Mouse (Mus musculus) midbrain, embryonic 11.5 days (tissue): ENCODE measurements at regions not wholly inside any gene's neighbourhood (a gene's known extent, or its start where the extent isn't known, plus 50 kb on each side); places are given as distances from the start of the nearest gene placed in this dataset.
A peak's percentile ranks its signal among the peaks of the same experiment; 100 is the strongest.

Source experiments
- ATAC-seq: fragments of 200-750 bp; cut with Nextera tagmentation; 2 replicates; pipeline ENCODE4 v1.8.0; 2017; ENCODE audit warnings: moderate TSS enrichment, moderate library complexity; ENCODE audit not compliant: low FRiP score
- DNase-seq: peaks from one replicate; pipeline ENCODE4 v3.0.0; 2015; ENCODE audit warnings: low spot score; ENCODE audit errors: missing footprints
- H3K27ac ChIP-seq: fragments of 300-500 bp; sonication (generic); 2 replicates; pipeline ENCODE4 v1.5.1; 2014; ENCODE audit warnings: low read depth, low read length
- H3K27me3 ChIP-seq: fragments of 300-500 bp; sonication (generic); 2 replicates; pipeline ENCODE4 v1.6.1; 2014; ENCODE audit warnings: mild to moderate bottlenecking, low read length, moderate library complexity, mixed read lengths; ENCODE audit not compliant: control insufficient read depth, insufficient read depth
- H3K36me3 ChIP-seq: fragments of 300-500 bp; sonication (generic); 2 replicates; pipeline ENCODE4 v1.6.1; 2014; ENCODE audit warnings: mild to moderate bottlenecking, low read length, moderate library complexity, mixed read lengths; ENCODE audit not compliant: control insufficient read depth, insufficient read depth
- H3K4me1 ChIP-seq: fragments of 300-500 bp; sonication (generic); 2 replicates; pipeline ENCODE4 v1.6.1; 2014; ENCODE audit warnings: low read length; ENCODE audit not compliant: control insufficient read depth, insufficient read depth
- H3K4me2 ChIP-seq: fragments of 300-500 bp; sonication (generic); 2 replicates; pipeline ENCODE4 v1.6.1; 2014; ENCODE audit warnings: mild to moderate bottlenecking, moderate library complexity
- H3K4me3 ChIP-seq: fragments of 300-500 bp; sonication (generic); 2 replicates; pipeline ENCODE4 v1.5.1; 2014; ENCODE audit warnings: low read depth, low read length
- H3K9ac ChIP-seq: fragments of 300-500 bp; sonication (generic); 2 replicates; pipeline ENCODE4 v1.6.1; 2014; ENCODE audit warnings: low read length
- H3K9me3 ChIP-seq: fragments of 300-500 bp; sonication (generic); 2 replicates; pipeline ENCODE4 v1.6.1; 2016; ENCODE audit warnings: low read length; ENCODE audit not compliant: control insufficient read depth
- WGBS: fragments of 180-500 bp; shearing (Covaris S2); extraction: QIAGEN DNeasy Blood & Tissue Kit; methylation state at CpG from one replicate; pipeline ENCODE4 v1.1.7; 2014; 5-methylcytosine and 5-hydroxymethylcytosine counted together

DNA sequence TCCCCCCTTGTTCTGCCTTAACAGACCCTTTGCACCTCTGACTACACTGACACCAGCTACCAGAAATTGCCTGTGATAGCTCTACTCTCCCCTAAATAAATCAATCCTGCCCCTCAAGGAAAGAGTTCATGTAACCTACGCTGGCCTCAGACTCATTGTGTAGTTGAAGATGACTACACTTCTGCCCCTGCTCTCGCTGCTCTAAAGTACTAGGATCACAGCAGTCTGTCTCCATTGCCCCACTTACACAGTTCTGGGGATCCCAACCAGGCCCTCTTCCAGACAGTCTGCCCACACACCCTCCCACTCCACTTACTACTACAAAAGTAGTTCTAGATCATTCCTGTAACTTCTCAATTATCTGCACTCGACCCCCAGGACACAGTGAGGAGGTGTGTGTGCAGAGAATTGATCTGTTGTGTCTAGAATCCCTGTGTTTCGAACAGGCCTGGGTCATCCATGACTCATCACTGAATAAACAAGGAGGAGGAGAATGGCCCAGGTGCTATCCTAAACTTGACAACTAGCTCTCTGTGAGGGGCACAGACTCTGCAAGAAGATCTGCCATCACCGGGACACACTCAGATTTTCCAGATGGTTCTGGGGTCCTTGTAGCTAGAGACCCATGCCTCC, 160.1 kb upstream of the Dynlrb2 start:
- H3K27me3 ChIP-seq: no peaks in the 10 kb centered on the region
- no peak for DNase-seq
- no peak overlapping the region for H3K4me3 ChIP-seq
- H3K9ac ChIP-seq: no peak overlapping the region
- H3K36me3 ChIP-seq: no peaks in the 10 kb centered on the region
- no peaks in the 10 kb centered on the region for H3K4me1 ChIP-seq
- no peak overlapping the region for H3K27ac ChIP-seq
- WGBS: 85% methylated on average over 5 of the region's 5 CpGs
- H3K4me2 ChIP-seq: no peak overlapping the region
- no peak for ATAC-seq
- H3K9me3 ChIP-seq: no peaks in the 10 kb centered on the region

DNA sequence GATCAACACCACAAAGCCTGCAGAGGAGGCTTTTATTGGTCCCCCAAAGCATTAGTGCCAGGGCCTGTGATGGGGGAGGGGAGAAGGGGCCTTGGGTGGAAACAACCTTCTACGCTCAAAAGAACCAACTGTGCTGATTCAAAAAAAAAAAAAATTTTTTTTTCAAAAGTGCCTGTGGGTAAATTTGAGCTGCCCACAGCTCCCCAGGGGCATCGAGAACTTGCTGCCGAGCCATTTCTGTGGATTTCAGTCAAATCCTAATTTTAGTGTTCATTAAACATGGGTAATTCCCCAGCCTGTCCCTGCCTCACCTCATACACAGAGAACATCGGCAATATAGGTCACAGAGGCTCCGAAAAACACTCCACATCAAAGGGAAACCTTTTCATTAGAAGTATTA, 161.2 kb upstream of the Dynlrb2 start:
- Histone ChIP-seq H3K4me3 (no peak overlapping the region), H3K36me3 (no peaks in the 10 kb centered on the region), H3K27ac (no peak overlapping the region), H3K27me3 (no peaks in the 10 kb centered on the region), H3K9me3 (no peaks in the 10 kb centered on the region), H3K9ac (no peak overlapping the region), H3K4me1 (no peaks in the 10 kb centered on the region), H3K4me2 (no peak overlapping the region)
- 87% methylated on average over 5 of the region's 5 CpGs for WGBS
- DNase-seq (no peak), ATAC-seq (no peak)

DNA sequence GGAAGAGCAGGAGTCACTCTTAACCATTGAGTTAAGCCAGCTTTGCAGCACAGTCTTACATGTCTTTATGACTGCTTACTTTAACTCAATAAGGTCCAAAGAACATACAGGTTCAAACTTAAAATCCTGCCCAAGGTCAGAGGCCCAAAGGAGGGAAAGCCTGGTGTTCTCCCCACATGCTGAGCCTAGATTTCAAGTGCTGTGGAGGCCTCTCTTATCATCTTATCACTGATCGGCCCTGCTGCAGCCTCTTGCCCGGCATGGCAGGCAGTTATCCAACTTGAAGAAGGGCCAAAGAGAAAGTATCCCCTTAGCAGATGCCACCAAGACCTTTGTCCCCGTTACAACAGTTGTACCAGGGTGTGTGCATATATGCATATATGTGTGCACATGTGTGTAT, 170.0 kb upstream of the Dynlrb2 start:
- Histone ChIP-seq H3K4me1 (no peaks in the 10 kb centered on the region), H3K36me3 (no peaks in the 10 kb centered on the region), H3K9me3 (no peaks in the 10 kb centered on the region), H3K4me2 (no peak overlapping the region), H3K9ac (no peak overlapping the region), H3K4me3 (no peak overlapping the region), H3K27ac (no peak overlapping the region), H3K27me3 (no peaks in the 10 kb centered on the region)
- 84% methylated on average over 3 of the region's 3 CpGs for WGBS
- ATAC-seq (no peak), DNase-seq (peak; percentile 80)

DNA sequence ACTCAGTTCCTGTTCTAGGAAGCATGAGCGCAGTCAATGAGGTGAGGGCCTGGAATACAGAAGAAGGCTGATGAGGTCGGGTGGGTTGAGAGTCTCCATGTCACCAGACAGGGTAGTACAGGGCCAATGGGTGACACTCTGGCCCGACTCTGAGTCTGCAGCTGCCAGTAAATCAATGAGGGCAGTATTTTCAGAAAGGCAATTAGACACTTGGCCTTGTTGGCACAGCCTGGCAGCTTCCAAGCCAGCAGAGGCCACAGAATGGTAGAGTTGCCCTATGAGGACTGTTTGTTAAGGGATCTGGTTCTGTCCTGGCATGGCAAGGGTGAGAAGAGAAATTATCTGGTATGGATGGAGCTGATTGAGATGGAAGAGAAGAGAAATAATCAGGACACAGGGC, 170.7 kb upstream of the Dynlrb2 start:
- H3K4me3 ChIP-seq: no peak overlapping the region
- no peak overlapping the region for H3K4me2 ChIP-seq
- peak; percentile 2 for DNase-seq
- 91% methylated on average over 3 of the region's 3 CpGs for WGBS
- H3K4me1 ChIP-seq: no peaks in the 10 kb centered on the region
- H3K9me3 ChIP-seq: no peaks in the 10 kb centered on the region
- no peak overlapping the region for H3K9ac ChIP-seq
- no peak for ATAC-seq
- no peaks in the 10 kb centered on the region for H3K36me3 ChIP-seq
- H3K27me3 ChIP-seq: no peaks in the 10 kb centered on the region
- no peak overlapping the region for H3K27ac ChIP-seq

DNA sequence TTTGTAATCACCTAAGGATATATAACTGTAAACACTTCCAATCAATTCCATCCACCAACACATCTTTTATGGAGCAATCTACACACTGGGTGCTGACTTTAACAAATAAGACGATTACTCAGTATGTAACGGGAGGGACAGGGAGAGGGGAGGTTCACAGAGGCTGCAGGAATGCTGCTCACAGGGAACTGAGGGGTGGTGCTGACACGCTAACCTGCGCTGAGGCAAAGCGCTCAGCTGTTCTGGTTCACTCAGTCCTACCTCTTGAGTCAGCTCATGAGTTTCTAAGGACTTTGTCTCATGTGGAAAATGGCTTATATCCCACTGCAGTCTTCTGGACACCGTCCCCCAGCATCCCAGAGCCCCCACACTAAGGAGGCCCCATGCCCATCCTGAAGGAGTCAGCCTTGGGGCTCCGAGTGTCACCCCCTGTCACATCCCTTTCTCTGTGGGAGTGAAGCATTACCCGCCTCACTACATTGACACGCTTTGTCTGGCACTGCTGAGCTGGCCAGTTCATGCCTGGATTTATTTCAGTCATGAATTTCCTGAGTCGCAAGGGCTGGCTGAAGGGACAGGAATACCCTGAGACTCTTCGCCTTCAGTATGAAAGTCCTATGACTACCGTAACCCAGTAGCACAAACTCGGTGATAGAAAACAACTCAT, 184.6 kb upstream of the Dynlrb2 start:
- no peak for ATAC-seq
- 88% methylated on average over 13 of the region's 13 CpGs for WGBS

DNA sequence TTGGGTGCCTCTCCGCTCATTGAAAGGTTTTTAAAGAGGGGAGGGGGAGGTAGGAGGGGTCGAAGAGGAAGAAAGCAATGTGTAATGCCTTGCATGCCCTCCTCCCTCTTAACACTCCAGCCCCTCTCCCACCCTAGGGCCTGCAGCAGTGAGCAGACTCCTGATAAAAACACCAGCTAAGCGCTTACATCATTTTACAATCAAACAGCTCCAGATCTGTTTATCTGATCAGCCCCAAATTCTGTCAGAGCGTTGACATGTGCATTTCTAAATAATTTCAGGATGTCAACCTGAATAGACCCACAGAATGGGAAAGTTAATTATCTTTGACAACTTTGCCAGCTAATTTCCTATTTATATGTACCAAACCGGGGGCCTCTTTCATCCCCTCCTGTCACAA, 189.4 kb upstream of the Dynlrb2 start:
- no peaks in the 10 kb centered on the region for H3K27me3 ChIP-seq
- H3K27ac ChIP-seq: no peak overlapping the region
- ATAC-seq (no peak), DNase-seq (no peak)
- H3K4me1 ChIP-seq: no peaks in the 10 kb centered on the region
- H3K4me2 ChIP-seq: no peak overlapping the region
- WGBS: 42% methylated on average over 5 of the region's 5 CpGs
- no peak overlapping the region for H3K9ac ChIP-seq
- no peaks in the 10 kb centered on the region for H3K9me3 ChIP-seq
- no peak overlapping the region for H3K4me3 ChIP-seq
- H3K36me3 ChIP-seq: no peaks in the 10 kb centered on the region

More for the DNA sequence above, 184.6 kb upstream of the Dynlrb2 start:
- Histone ChIP-seq H3K4me1 (no peaks in the 10 kb centered on the region), H3K9me3 (no peaks in the 10 kb centered on the region), H3K4me2 (no peak overlapping the region), H3K36me3 (no peaks in the 10 kb centered on the region), H3K27ac (no peak overlapping the region), H3K4me3 (no peak overlapping the region), H3K9ac (no peak overlapping the region), H3K27me3 (no peaks in the 10 kb centered on the region)
- no peak for DNase-seq

DNA sequence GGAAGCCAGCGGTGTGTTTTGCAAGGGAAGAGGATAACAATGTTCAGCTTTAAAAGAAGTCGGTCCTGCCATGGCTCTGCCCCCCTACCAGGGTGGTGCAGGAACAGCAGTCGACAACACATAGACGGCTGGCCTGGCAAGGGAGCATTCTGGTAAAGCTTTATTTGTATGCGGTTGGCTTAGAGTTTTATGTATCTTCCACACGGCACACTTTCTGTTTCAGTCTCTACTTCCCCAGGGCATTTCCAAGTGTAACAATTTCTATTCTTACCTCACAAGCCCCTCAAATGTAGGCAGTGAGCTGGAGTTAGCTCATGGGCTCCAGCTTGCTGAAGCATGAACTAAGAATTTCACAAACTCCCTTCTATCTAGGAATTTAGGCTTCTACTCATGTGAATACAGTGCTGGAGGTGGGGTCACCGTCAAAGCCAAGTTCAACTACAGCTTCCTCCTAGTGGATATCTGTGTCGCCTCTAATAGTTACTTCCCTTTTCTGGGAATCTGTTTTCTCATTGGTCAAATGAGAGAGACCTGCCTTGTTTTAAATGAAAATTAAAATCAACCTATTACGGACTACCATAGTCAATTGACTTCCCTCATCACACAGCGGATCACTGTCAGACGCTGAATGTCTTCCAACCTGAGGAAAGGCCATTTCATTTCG, 190.2 kb upstream of the Dynlrb2 start:
- Histone ChIP-seq H3K36me3 (no peaks in the 10 kb centered on the region), H3K4me1 (no peaks in the 10 kb centered on the region), H3K27me3 (no peaks in the 10 kb centered on the region), H3K4me3 (no peak overlapping the region), H3K9me3 (no peaks in the 10 kb centered on the region), H3K4me2 (no peak overlapping the region), H3K27ac (no peak overlapping the region), H3K9ac (no peak overlapping the region)
- WGBS: 91% methylated on average over 12 of the region's 12 CpGs
- no peak for ATAC-seq
- no peak for DNase-seq

DNA sequence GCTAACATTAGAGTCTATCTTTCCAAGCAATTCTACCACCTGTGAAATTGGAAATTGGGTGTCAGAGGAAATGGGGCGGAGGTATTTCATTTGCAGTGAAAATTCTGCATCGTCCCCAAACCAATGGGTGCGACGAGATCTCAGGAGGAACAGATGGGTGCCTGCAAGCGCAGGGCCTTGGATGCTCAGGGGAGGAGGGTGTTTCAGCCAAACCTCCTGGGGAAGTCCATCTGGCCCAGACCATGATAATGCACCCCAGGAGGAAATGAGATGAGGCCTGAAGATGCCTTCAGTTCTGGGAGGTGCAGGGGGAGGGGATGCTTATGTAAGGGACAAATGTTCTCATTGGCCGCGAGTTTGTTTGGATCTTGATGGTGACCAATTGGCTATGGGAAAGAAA, 205.9 kb upstream of the Dynlrb2 start:
- ATAC-seq (no peak), DNase-seq (no peak)
- Histone ChIP-seq H3K27me3 (no peaks in the 10 kb centered on the region), H3K27ac (no peak overlapping the region), H3K4me2 (no peak overlapping the region), H3K4me1 (no peaks in the 10 kb centered on the region), H3K4me3 (no peak overlapping the region), H3K36me3 (no peaks in the 10 kb centered on the region), H3K9ac (no peak overlapping the region), H3K9me3 (no peaks in the 10 kb centered on the region)
- 92% methylated on average over 7 of the region's 7 CpGs for WGBS

DNA sequence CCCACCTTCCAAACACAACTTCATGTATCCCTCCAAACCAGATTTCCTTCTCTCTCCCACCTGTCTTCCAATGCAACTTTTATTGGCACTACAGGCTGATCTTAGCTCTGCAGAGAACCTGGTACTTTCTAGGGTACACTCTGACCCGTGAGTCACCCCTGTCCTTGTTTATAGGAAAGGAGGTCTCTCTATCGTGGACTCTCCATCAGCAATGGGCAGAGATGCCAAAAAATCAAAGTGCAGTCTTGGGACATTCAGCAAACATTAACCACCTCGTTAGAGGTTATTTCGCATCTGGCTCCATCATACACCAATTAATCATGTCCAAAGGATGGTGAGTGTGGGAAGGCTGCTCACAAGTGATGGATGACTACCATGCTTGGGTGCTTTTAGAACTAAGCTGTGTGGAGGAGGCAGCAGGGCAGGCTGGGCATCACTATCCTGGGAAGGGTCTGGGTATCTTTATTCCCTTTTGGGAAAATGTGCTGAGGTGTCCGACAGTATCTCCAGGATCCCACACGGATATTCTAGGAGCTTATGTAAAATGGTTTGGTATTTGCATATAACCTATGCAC, 214.0 kb upstream of the Dynlrb2 start:
- H3K27me3 ChIP-seq: no peaks in the 10 kb centered on the region
- WGBS: 85% methylated on average over 6 of the region's 6 CpGs
- H3K4me2 ChIP-seq: no peak overlapping the region
- H3K4me1 ChIP-seq: no peaks in the 10 kb centered on the region
- DNase-seq: no peak
- H3K9ac ChIP-seq: no peak overlapping the region
- H3K9me3 ChIP-seq: no peaks in the 10 kb centered on the region
- no peak overlapping the region for H3K4me3 ChIP-seq
- no peaks in the 10 kb centered on the region for H3K36me3 ChIP-seq
- H3K27ac ChIP-seq: no peak overlapping the region
- ATAC-seq: no peak
